Mouse (Mus musculus) liver, embryonic 14.5 days (tissue): ENCODE results near the gene Dpp6. TPM values are rescaled to one million over a fixed set of nuclear protein-coding genes. Genes with fewer than 3 reads are reported as not detected.

Source experiments
- ATAC-seq: fragments of 200-750 bp; cut with Nextera tagmentation; 2 replicates; pipeline ENCODE4 v1.8.0; 2017; ENCODE audit warnings: moderate number of reproducible peaks, mild to moderate bottlenecking, moderate library complexity; ENCODE audit not compliant: insufficient read depth
- DNase-seq, 3 experiments: peaks; one replicate each; pipeline ENCODE4 v3.0.0-alpha.2; 2012 to 2013; ENCODE audit warnings: low read depth in 3 of 3, low spot score in 3 of 3
- H3K27ac ChIP-seq: fragments of 300-500 bp; sonication (generic); 2 replicates; pipeline ENCODE4 v1.5.1; 2014; ENCODE audit warnings: moderate library complexity, mild to moderate bottlenecking, control low read depth, inconsistent platforms
- H3K27me3 ChIP-seq: fragments of 300-500 bp; sonication (generic); 2 replicates; pipeline ENCODE4 v1.6.1; 2014; ENCODE audit warnings: mild to moderate bottlenecking, low read length, moderate library complexity; ENCODE audit not compliant: control insufficient read depth, insufficient read depth
- H3K36me3 ChIP-seq: fragments of 300-500 bp; sonication (generic); replicated peaks from 2 replicates; pipeline ENCODE4 v1.6.1; 2014; ENCODE audit warnings: low read depth; ENCODE audit not compliant: control insufficient read depth, insufficient read depth
- H3K4me1 ChIP-seq, 2 experiments: fragments of 200-500 bp in 1 of 2; fragments of 300-500 bp in 1 of 2; sonication (generic) in 1 of 2; replicated peaks; 2 replicates each; pipeline ENCODE4 v1.6.1; 2012 to 2014; ENCODE audit warnings: antibody characterized with exemption in 1 of 2, inconsistent platforms in 1 of 2, low read length in 1 of 2; ENCODE audit not compliant: control insufficient read depth in 2 of 2, insufficient read depth in 2 of 2
- H3K4me2 ChIP-seq: fragments of 300-500 bp; sonication (generic); 2 replicates; pipeline ENCODE4 v1.6.1; 2014; ENCODE audit warnings: low read depth, mild to moderate bottlenecking, control low read depth, moderate library complexity
- H3K4me3 ChIP-seq, 2 experiments: fragments of 200-500 bp in 1 of 2; fragments of 300-500 bp in 1 of 2; sonication (generic) in 1 of 2; 2 replicates each; pipeline ENCODE4 v1.5.1; 2012 to 2014; ENCODE audit warnings: low read depth in 2 of 2, low read length in 2 of 2, mild to moderate bottlenecking in 2 of 2, control low read depth in 1 of 2, inconsistent platforms in 1 of 2, moderate library complexity in 1 of 2; ENCODE audit not compliant: insufficient read depth in 1 of 2
- H3K9ac ChIP-seq: fragments of 300-500 bp; sonication (generic); replicated peaks from 2 replicates; pipeline ENCODE4 v1.6.1; 2014; ENCODE audit warnings: mild to moderate bottlenecking, control low read depth, moderate library complexity
- H3K9me3 ChIP-seq: fragments of 300-500 bp; sonication (generic); 2 replicates; pipeline ENCODE4 v1.6.1; 2016; ENCODE audit warnings: low read length, mixed read lengths; ENCODE audit not compliant: control insufficient read depth
- CTCF ChIP-seq: IDR thresholded peaks from 2 replicates; pipeline ENCODE4 v1.5.1; 2016; ENCODE audit warnings: antibody characterized with exemption, low read depth, control low read depth
- EP300 ChIP-seq: IDR thresholded peaks from 2 replicates; pipeline ENCODE4 v1.6.1; 2016; ENCODE audit warnings: antibody characterized with exemption, low read depth
- WGBS: fragments of 180-500 bp; shearing (Covaris S2); extraction: QIAGEN DNeasy Blood & Tissue Kit; methylation state at CpG from one replicate; pipeline ENCODE4 v1.1.7; 2014; ENCODE audit not compliant: insufficient replicate concordance; 5-methylcytosine and 5-hydroxymethylcytosine counted together
- polyA plus RNA-seq, 2 experiments: library from polyadenylated mRNA; depleted of rRNA in 1 of 2; stranded (reverse) in 1 of 2; unstranded in 1 of 2; fragments of >200 nt; fragmentation: Nextera tagmentation in 1 of 2; extraction: Ambion mirVana in 1 of 2; gene quantifications; 2 replicates each; pipeline versions ENCODE4 v1.2.1 to v1.2.3; 2012 to 2014

The Dpp6 gene
- polyA plus RNA-seq, 2 experiments: 0.30 to 0.48 TPM

- TF ChIP-seq CTCF (no peak), EP300 (no peak)
- no peak for ATAC-seq
- Histone ChIP-seq H3K27me3 (no peaks in the 10 kb centered on the region), H3K27ac (no peak overlapping the region), H3K4me3 (no peak overlapping the region), H3K36me3 (no peaks in the 10 kb centered on the region), H3K4me1 (no peaks in the 10 kb centered on the region), H3K9ac (no peak overlapping the region), H3K9me3 (no peaks in the 10 kb centered on the region), H3K4me2 (no peak overlapping the region)
- DNase-seq: no peak
- WGBS: 47% methylated on average over 11 of the region's 11 CpGs
These were observed 344.2 kb downstream of the Dpp6 start for GRCm38 (mm10) chr5:27161122-27161645.

DNA sequence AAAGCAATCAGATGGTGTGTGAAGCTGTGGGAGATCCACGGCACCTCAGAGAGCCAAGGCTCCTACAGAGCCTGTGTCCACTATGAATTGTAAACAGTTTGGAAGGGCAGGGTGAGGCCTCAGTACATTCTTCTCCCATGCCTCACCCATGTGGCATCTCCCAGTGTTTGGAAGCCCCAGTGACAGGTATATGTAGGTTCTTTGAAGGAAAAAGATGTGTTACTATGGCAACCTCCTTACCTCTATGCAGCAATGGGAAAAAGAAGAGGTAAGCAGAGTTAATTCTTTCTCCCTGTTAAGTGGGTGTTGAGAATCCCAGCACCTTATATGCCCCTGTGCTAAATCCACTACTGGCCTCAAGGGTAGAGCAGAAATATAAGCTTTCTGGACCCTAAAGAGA is 351.5 kb downstream of the Dpp6 start:
- Histone ChIP-seq H3K4me2 (no peak overlapping the region), H3K9me3 (no peaks in the 10 kb centered on the region), H3K36me3 (no peaks in the 10 kb centered on the region), H3K27ac (no peak overlapping the region), H3K27me3 (no peaks in the 10 kb centered on the region), H3K4me3 (no peak overlapping the region), H3K9ac (no peak overlapping the region), H3K4me1 (no peaks in the 10 kb centered on the region)
- DNase-seq: no peak
- no peak for ATAC-seq
- TF ChIP-seq EP300: no peak
- TF ChIP-seq CTCF: no peak
- 60% methylated on average over 1 of the region's 1 CpGs for WGBS

GRCm38 (mm10) chr5:27184963-27185362 is 368.0 kb downstream of the Dpp6 start:
- Histone ChIP-seq H3K27ac (no peak overlapping the region), H3K4me3 (no peak overlapping the region), H3K9me3 (no peaks in the 10 kb centered on the region), H3K9ac (no peak overlapping the region), H3K27me3 (no peaks in the 10 kb centered on the region), H3K36me3 (no peaks in the 10 kb centered on the region), H3K4me1 (no peaks in the 10 kb centered on the region), H3K4me2 (no peak overlapping the region)
- WGBS: 42% methylated on average over 4 of the region's 4 CpGs
- no peak for TF ChIP-seq EP300
- TF ChIP-seq CTCF: no peak
- ATAC-seq (no peak), DNase-seq (no peak)

GRCm38 (mm10) chr5:27191242-27191969 is 374.4 kb downstream of the Dpp6 start:
- H3K9ac ChIP-seq: no peak overlapping the region
- no peaks in the 10 kb centered on the region for H3K36me3 ChIP-seq
- TF ChIP-seq CTCF (no peak), EP300 (no peak)
- no peaks in the 10 kb centered on the region for H3K27me3 ChIP-seq
- H3K4me3 ChIP-seq: no peak overlapping the region
- no peak for ATAC-seq
- no peak overlapping the region for H3K27ac ChIP-seq
- no peaks in the 10 kb centered on the region for H3K4me1 ChIP-seq
- 51% methylated on average over 5 of the region's 5 CpGs for WGBS
- no peaks in the 10 kb centered on the region for H3K9me3 ChIP-seq
- no peak for DNase-seq
- no peak overlapping the region for H3K4me2 ChIP-seq

DNA sequence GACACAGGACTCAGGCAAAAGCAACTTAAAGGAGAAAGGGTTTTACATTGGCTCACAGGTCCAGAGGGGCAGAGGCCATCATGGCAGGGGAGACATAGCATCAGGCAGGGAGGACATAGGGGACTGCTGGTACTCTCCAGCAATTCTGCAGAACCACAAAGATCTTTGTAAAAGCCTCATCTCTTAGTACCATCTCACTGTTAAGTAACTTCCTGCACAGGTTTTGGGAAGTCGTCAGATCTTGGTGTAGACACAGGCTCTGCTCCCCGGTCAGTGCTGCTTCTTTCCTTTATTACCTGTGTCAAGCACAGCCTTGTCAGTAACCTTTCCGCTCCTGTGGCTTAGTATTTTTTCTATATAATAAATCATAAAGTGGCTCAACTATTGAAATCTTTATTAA is 377.2 kb downstream of the Dpp6 start:
- no peaks in the 10 kb centered on the region for H3K36me3 ChIP-seq
- DNase-seq: no peak
- 27% methylated on average over 3 of the region's 3 CpGs for WGBS
- no peaks in the 10 kb centered on the region for H3K9me3 ChIP-seq
- no peak overlapping the region for H3K27ac ChIP-seq
- H3K9ac ChIP-seq: no peak overlapping the region
- H3K4me2 ChIP-seq: no peak overlapping the region
- no peak overlapping the region for H3K4me3 ChIP-seq
- no peaks in the 10 kb centered on the region for H3K4me1 ChIP-seq
- ATAC-seq: no peak
- H3K27me3 ChIP-seq: no peaks in the 10 kb centered on the region
- TF ChIP-seq CTCF (no peak), EP300 (no peak)
